Mouse (Mus musculus) embryo, embryonic 9.5 days (tissue): ENCODE results near the gene Acaa1b.

Experiments used
- DNase-seq: peaks from one replicate; pipeline ENCODE4 v3.0.0-alpha.2; 2017; ENCODE audit errors: extremely low spot score

Gene Acaa1b

GRCm38 (mm10) chr9:119144696-119145095 lies 12.2 kb downstream of the Acaa1b start:
- no peak for DNase-seq

- DNase-seq: no peak
Observed at GRCm38 (mm10) chr9:119143372-119143771, 13.5 kb downstream of the Acaa1b start.

DNA sequence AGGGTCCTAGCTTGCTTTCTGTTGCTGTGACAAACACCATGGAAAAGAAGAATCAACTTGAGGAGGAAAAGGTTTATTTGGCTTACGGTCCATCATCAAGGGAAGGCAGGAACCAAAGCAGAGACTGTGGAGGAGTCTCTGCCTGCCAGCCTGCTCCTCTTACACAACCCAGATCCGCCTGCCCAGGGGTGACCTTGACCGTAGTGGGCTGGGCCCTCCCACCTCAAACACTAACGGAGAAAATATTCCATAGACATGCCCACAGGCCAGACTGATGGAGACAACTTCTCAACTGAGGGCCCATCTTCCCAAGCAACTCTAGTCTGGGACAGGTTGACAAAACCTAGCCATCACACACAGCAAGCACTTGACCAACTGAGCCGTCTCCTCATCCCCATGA lies 14.8 kb downstream of the Acaa1b start:
- DNase-seq: no peak

DNA sequence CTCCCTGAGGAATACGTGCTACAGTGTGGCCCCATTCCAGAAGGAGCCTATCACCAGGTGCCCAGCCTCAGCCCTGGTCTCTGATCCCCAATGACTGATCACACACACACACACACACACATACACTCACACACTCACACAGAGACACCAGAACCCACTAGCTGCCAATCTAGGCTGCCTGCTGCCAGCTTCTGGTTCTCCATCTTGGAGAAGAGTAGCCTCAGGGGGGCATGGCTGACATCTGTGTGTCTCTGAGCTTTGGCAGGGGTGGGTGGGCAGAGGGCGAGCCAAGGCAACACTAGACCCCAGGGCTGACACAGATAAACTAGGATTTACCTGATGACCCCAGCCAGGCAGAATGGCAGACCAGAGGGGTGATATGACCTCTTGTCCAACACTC lies 18.1 kb downstream of the Acaa1b start:
- DNase-seq: no peak

GRCm38 (mm10) chr9:119130692-119131091 lies 26.2 kb downstream of the Acaa1b start:
- no peak for DNase-seq

- no peak for DNase-seq
Observed at GRCm38 (mm10) chr9:119128436-119129181, 28.3 kb downstream of the Acaa1b start.

DNA sequence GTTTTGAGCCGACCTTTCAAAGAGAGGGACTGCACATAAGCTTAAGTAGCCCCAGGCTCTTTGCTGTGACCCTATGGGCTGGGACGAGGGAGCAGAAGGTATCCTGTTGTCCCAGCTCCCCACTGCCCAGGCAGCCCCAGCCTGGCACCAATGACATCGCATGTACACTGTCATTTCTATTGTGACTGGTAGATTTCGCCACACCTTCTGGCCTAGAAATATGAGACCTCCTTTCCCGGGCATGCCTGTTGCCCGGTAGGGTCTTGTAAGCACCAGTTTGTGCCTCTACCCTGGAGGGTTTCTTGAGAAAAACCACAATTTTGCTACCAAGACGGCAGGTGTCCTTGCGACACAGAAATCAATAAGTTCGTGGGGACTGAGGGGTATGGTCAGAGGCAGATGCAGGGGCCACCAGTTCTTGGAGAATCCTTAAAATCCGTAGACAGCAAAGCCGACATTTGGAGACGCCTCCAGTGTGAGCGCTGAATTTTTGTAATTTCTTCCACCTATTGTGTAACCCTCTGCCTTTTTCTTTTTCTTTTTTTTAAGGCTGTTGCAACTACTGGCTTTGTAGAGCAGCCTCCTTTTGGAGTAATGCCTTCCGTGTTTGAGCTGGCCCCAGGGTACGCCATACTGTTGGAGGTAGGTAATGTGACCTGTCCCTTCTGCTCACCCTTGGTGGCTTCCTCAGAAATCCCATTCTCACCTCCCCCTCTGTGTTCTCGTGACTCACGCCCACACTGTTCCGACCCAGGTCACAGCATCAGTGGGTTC lies 34.1 kb downstream of the Acaa1b start:
- no peak for DNase-seq

GRCm38 (mm10) chr9:119120168-119120560 lies 36.7 kb downstream of the Acaa1b start:
- DNase-seq: no peak

- no peak for DNase-seq
Observed at GRCm38 (mm10) chr9:119119409-119120167, 37.3 kb downstream of the Acaa1b start.

- DNase-seq: no peak
Observed at GRCm38 (mm10) chr9:119114911-119115310, 42.0 kb downstream of the Acaa1b start.

DNA sequence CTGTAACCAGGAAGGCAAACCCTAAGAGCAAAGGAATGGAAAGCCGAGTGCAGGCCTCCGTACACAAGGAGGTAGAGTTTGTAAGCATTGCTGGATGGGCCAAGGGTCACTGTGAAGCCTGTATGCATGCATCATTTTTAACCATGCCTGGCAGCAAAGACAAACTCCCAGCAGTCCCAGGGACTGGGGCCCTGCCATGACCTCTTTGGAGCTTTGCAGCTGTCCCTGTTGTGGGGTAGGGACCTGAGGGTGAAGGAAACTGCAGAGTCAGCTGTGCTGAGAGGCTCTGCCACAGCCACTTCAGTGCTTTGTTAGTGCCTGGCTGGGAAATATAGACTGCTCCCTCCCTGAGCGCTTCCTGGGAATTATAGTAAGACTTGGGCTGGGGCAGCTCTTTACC lies 46.3 kb downstream of the Acaa1b start:
- no peak for DNase-seq

DNA sequence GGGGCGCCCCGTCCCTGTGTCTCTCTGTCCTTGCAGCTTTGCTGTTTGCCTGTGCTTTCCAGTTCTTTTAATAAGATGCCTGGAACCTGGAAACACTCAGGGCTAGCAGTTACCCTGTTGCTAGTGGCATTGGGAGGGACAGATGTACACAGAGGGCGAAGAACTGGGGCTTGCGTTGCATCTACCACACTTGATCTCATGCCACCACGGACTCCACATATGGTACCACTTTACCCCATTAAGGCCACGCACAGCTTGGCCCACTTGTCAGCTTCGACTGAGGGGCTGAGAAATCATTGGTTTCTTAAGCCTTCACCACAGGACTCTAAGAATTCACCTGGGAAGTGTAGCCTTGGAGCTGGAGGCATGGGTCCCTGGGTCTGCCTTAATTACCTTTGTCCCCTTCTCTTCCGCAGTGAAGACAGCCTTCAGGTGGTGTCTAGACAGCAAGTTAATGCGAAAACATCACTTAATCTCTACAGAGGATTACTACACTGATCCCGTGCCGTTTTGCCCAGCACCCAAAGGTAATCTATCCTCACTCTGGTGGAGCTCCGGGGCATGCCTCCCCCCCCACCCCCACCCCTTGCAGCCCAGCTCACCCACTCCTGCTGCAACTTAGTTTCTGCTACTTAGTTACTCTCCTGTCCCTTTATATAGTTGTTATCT lies 47.1 kb downstream of the Acaa1b start:
- no peak for DNase-seq

DNA sequence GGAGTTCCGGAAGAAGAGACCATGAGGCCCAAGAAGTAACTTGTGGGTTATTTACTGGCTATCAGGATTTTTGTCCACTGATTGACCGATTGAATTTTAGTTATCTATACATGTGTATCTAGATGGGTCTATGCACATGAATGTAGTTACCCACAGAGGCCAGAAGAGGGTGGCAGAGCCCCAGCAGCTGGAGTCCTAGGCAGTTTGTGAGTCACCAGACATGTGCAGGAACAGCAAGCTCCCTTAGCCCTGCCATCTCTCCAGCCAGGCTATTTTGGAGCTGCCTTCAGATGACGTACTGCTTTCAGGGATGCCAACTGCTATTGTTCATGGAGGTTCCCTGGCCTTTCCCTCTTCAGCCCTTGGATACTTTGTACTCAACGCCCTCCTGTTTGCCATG lies 49.3 kb downstream of the Acaa1b start:
- DNase-seq: peak; percentile 41

- DNase-seq: no peak
Observed at GRCm38 (mm10) chr9:119102783-119103113, 54.1 kb downstream of the Acaa1b start.

DNA sequence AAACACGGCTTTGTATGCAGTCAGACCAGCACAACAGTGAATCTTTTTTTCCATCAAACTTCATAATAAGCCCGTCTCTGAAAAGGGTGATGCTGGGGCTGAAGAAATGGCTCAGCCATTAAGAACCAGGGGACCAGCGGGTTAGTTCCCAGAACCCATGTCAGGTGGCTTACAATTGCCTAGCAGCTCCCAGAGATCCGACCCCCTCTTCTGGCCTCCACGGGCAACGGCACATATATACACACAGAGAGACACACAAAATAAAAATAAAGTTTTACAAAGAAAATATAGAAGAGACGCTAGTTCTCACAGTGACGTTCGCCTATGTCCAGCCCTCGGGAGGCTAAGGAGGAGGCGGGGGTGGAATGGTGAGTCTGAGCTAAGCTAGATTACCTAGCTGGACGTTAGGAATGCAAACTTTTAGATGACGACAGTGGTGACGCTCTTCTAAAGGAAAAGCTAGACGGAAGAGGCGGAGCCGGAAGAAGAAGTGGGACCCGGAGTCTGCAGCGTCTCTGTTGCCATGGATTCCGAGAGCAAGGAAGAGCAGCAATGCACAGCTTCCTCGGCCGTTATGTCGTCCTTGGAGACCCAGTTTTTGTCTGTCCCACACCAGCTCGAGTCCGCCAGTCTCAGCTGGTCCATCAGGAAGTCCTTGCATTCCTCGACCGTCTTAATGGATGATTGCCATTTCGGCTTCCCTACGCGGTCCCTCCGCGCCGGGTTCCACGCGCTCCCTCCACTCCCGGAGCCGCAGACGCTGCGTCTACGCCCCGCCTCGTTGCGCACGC lies 54.7 kb downstream of the Acaa1b start, which contains the start of gene Dlec1:
Dlec1 (plus strand) TSS at position 487 of the 791 bp plus-strand sequence.
- peak; percentile 80 for DNase-seq

DNA sequence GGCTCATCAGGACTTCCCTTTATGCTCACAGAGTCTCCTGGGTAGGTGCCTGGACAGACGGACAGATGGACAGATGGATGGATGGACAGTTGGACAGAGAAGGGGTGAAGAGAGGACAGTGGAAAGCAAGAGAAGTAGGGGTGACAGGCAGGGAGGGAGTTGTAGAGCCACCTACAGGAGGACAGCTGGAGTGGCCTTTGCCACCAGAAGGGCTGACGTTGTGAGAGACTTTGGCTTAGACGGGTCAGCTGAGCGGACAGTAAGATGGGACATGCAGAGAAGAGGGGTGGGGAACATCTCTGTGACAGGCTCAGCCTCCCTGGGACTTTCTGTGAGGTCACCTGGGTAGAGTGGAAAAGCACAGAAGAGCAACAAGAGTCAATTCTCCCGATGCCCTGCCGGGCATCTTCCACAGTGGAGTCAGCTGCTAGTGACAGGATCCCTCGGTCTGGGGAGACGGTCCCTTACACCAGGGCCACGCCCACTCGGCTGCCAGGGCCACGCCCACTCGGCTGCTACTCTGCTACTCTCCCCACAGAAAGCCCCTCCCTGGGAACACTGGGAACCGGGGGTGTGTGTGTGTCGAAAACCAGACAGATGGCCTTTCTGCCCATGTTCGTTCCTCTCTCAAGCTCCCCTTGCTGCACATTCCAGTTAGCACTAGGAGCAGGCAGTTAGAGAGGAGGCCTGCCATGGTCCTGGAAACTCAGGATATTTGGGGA lies 56.6 kb downstream of the Acaa1b start:
- DNase-seq: no peak
